In genomic region chr14:27347224-27347623, GRCm38 (mm10) we compare ENCODE assay signal across 18 mouse cellular contexts.
DNase-seq lines count a peak whose midpoint lies in the region; ATAC-seq and TF ChIP-seq lines count a peak whose summit lies in the region.
"Had no signal": no experiment of that assay in that cellular context is flagged by ENCODE, and none has a peak within 500 bp of the region (broad histone marks: within the 10 kb centered on the region; RNA-seq: fewer than 3 reads in every experiment).

No protein-coding gene starts in this region.

- peaks cover 43% of the 10 kb centered on the region for H3K36me3 ChIP-seq in heart, adult 2 months (ENCODE audit: control insufficient read depth, insufficient read depth, low read length)
- H3K36me3 ChIP-seq in heart, embryonic 12.5 days = peaks cover 4% of the 10 kb centered on the region; the same call in 1 of the 2 replicates
- H3K36me3 ChIP-seq: embryonic facial prominence, embryonic 12.5 days; midbrain, embryonic 13.5 days had no signal

- H3K4me2 ChIP-seq in heart, embryonic 12.5 days = no peak overlapping the region
- H3K4me2 ChIP-seq: embryonic facial prominence, embryonic 12.5 days; liver, embryonic 15.5 days; midbrain, embryonic 13.5 days had no signal

- peak overlapping the region; percentile 26 for H3K27ac ChIP-seq in heart, adult 2 months
- H3K27ac ChIP-seq in heart, embryonic 12.5 days (ENCODE audit: poor library complexity, severe bottlenecking) = no peak overlapping the region
- H3K27ac ChIP-seq in layer of hippocampus, adult 2 months = 0 out of 2 replicates have a peak overlapping the region, but pooled peaks have one; percentile 46
- H3K27ac ChIP-seq: embryonic facial prominence, embryonic 12.5 days; hindbrain, postnatal 0 days; liver, embryonic 15.5 days; midbrain, embryonic 13.5 days had no signal

- 51% methylated on average over 3 of the region's 3 CpGs for WGBS in heart, adult 2 months
- WGBS in heart, embryonic 12.5 days = 64% methylated on average over 3 of the region's 3 CpGs

- H3K79me2 ChIP-seq in heart, adult 2 months (replicated peaks; ENCODE audit: control insufficient read depth, insufficient read depth, low read length) = peaks cover 2% of the 10 kb centered on the region; the same call in 1 of the 2 replicates

- intact Hi-C loops in heart, adult 2 months (cut with DNase I) = no loop called here

- H3K4me3 ChIP-seq in heart, adult 2 months = no peak overlapping the region
- H3K4me3 ChIP-seq in heart, embryonic 12.5 days = no peak overlapping the region
- H3K4me3 ChIP-seq in layer of hippocampus, adult 2 months = no peak overlapping the region
- H3K4me3 ChIP-seq: embryonic facial prominence, embryonic 12.5 days; liver, embryonic 15.5 days; midbrain, embryonic 13.5 days had no signal

- no peak overlapping the region for H3K9ac ChIP-seq in heart, adult 2 months (ENCODE audit: low read depth, low read length)
- no peak overlapping the region for H3K9ac ChIP-seq in heart, embryonic 12.5 days
- H3K9ac ChIP-seq: embryonic facial prominence, embryonic 12.5 days; liver, embryonic 15.5 days; midbrain, embryonic 13.5 days had no signal

- TF ChIP-seq CTCF in heart, adult 2 months (IDR thresholded peaks at IDR 0.05) = 0 out of 2 replicates have a peak, but pooled peaks have one; percentile 26
- TF ChIP-seq CTCF in layer of hippocampus, adult 2 months (conservative IDR thresholded peaks at IDR 0.05) = peak; percentile 34; the same call in 1 of the 2 replicates

- TF ChIP-seq POLR2A in heart, adult 2 months (IDR thresholded peaks at IDR 0.05; ENCODE audit: insufficient read depth, low read depth, low read length) = no peak

- H3K27me3 ChIP-seq in heart, adult 2 months (ENCODE audit: control insufficient read depth, insufficient read depth, low read length) = no peaks in the 10 kb centered on the region
- H3K27me3 ChIP-seq in heart, embryonic 12.5 days (replicated peaks) = no peaks in the 10 kb centered on the region
- H3K27me3 ChIP-seq: embryonic facial prominence, embryonic 12.5 days; liver, embryonic 15.5 days; midbrain, embryonic 13.5 days had no signal

- no peak for TF ChIP-seq EP300 in heart, adult 2 months (IDR thresholded peaks at IDR 0.05; ENCODE audit: insufficient read depth, low read depth, low read length)

- H3K9me3 ChIP-seq in heart, embryonic 12.5 days (replicated peaks) = 0 out of 2 replicates have a peak, but pooled peaks cover 6% of the 10 kb centered on the region
- H3K9me3 ChIP-seq: embryonic facial prominence, embryonic 12.5 days; liver, embryonic 15.5 days; midbrain, embryonic 13.5 days had no signal

- ATAC-seq in heart, embryonic 12.5 days (ENCODE audit: insufficient number of reproducible peaks, low FRiP score) = no peak
- no peak for ATAC-seq in activated CD4-positive, CD25-positive, alpha-beta regulatory T cell, adult 4 months
- ATAC-seq: forebrain, embryonic 16.5 days; hindbrain, postnatal 0 days; midbrain, embryonic 13.5 days had no signal

- no peak for DNase-seq in heart, adult 2 months
- no peak for DNase-seq in layer of hippocampus, adult 2 months (ENCODE audit: low spot score in 2 of 2)
- no peak for DNase-seq in layer of hippocampus, adult 9-10 months (ENCODE audit: low spot score)
- DNase-seq in 3T3-L1 (ENCODE audit: low read depth, low spot score) = peak; percentile 56
- peak; percentile 91 for DNase-seq in Muller cell, postnatal 12 days (ENCODE audit: inconsistent ontology term)
- no peak for DNase-seq in embryo, embryonic 10 days (ENCODE audit: low spot score)
- DNase-seq: B cell, adult 2 months; cerebellum, adult 8-10 months; heart, postnatal 36 days; kidney, adult 18-20 months; kidney, postnatal 4 days had no signal

- peaks cover 43% of the 10 kb centered on the region for H3K4me1 ChIP-seq in heart, adult 2 months (ENCODE audit: control insufficient read depth, insufficient read depth, low read length)
- H3K4me1 ChIP-seq in heart, embryonic 12.5 days (replicated peaks) = peaks cover 55% of the 10 kb centered on the region
- H3K4me1 ChIP-seq: midbrain, embryonic 13.5 days had no signal

Comparison
In these comparisons a context has a peak if more than half of its experiments do, and no peak if none do; other contexts are left out.
1. DNase-seq: peak in 3T3-L1 (single experiment) and Muller cell, postnatal 12 days (single experiment); none in heart, adult 2 months (0 of 2), layer of hippocampus, adult 2 months (0 of 2), layer of hippocampus, adult 9-10 months (single experiment) and embryo, embryonic 10 days (single experiment).